Mouse (Mus musculus) MN1 (cell line): Measurements from ENCODE around the gene Lrrc49.

Source experiments
- DNase-seq: peaks from one replicate; pipeline ENCODE4 v3.0.0-alpha.2; 2016; ENCODE audit warnings: low spot score

Lrrc49 gene

DNA sequence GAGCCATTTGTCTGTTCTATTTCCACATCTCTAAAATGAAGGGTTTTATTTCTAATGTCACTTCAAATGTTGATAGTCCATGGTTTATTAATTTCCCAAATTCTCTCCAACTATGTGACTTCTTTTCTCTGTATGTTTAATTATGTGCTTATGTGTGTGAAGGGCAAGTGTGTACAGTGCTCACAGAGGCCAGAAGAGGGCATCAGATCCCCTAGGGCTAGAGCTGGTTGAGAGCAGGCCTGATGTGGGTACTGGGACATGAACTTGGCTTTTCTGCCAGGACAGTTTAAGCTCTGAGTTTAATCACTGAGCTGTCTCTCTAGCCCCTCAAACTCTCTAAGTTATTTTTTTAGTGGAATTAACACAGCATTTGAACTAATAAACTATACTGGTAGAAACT, 13.2 kb downstream of the Lrrc49 start:
- no peak for DNase-seq

DNA sequence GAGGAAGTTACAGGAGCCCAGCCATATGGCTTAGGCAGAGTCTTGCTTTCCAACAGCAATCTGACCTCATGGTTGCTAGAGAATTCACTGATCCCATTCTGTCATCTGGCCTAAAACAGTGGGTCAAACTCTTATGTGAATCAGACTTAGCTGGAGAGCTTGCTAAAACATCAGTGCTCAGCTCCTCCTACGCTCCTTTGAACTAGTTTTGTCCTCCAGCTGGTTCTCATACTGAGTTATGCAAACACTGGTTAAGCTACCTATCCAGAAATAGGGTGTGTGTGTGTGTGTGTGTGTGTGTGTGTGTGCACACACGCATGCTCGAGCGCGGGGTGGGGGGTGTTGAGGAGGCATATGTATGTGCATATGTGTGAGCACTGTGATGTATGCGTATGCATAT, 15.4 kb downstream of the Lrrc49 start:
- no peak for DNase-seq

DNA sequence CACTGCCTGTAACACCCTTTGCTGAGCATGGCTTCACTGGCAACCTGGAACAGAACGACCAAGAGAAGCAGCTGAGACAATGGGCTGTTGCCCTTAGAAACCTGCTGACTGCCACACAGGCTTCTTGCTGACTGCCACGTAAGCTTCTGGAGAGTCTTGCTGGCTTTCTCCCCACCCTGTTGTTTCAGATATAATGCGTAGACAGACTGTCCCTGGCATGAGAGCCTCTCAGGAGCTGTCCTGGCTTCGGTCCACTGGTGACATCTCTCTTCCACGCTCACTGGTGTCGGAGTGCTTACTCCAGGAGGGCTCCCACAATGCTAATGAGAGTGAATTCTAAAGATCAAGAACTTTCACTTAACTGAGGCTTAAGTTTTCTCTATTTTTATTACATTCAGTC, 19.1 kb downstream of the Lrrc49 start:
- DNase-seq = no peak

DNA sequence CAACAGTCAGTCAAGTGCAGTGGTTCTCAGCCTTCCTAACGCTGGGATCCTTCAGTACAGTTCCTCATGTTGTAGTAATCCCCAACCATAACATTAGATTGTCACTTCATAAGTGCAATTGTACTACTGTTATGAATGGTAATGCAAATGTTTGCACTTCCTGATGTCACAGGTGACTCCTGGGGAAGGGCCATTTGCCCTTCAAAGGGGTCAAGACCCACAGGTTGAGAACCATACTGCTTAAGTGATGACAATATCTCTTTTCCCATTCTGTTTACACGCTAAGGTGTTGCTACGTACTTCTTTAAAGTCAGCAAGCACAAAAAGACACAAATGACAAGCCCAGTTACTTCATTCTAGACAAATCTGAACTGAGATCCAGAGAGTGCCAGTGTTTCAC, 22.4 kb downstream of the Lrrc49 start:
- DNase-seq = no peak

DNA sequence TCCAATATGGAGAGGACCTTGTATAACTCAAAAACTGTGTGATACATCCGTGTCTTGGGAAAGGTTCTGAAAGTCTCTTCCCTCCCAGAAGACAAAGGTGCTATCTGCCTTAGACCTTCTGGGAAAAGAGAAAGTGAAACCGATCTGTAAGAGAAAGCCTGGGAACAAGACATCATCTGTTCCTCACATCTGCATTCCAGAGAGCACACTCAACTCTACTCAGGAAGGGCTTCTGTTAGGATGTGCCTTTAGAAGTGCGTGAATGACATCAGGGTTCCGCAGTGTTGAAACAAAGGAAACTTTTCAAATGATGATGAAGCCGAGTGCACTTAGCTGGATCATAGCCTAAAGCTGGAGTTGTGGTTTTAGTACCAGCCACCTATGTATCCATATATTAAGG, 23.1 kb downstream of the Lrrc49 start:
- DNase-seq = no peak

DNA sequence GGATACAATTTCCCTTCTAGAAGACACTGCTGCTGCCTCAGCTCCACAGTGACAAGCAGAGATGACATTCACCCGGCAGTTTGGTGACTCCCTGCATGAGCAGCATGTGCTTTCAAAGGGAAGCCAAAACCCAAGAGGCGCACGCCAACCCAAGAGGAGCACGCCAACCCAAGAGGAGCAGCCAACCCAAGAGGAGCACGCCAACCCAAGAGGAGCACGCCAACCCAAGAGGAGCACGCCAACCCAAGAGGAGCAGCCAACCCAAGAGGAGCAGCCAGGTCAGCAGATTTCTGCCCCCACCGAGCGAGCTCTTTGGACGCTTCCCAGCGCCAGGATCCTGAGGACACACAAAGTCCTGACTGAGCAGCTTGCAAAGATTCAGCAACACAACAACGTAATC, 23.6 kb downstream of the Lrrc49 start:
- no peak for DNase-seq

DNA sequence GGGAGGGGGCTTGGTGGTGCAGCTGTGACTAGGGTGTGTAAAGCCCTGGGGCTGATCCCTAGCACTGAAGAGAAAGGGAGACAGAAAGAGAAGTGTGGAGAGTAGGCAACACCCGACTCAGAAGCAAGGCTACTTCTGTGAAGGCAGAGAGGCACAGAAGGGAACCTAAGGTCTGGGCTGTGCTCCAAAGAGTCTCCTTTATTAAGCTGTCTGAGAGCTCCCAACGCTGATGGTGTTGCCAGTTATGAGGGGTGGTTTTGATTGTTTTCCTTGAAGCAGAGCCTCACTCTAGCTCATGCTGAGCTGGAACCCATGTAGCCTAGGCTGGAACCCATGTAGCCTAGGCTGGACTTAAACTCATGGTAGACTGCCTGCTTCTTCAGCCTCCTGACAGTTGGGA, 25.0 kb downstream of the Lrrc49 start:
- no peak for DNase-seq

DNA sequence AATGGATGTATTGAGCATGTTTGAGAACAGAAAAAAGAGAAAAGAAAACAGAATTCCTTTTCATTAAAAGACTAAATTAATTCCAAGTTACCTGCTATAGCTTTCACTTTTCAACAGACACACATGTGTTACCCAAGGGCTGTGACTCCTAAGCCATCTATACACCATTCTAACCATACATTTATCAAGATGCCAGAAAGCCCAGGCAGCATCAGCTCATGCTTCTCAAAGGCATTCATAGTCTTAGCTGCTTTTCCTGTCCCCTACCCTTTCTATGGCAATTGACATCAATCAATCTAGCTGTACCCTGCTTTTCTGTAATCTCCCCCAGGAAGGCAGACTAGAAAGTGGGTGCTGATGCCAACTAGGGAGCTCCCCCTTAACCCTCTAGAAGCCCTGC, 34.4 kb downstream of the Lrrc49 start:
- no peak for DNase-seq

DNA sequence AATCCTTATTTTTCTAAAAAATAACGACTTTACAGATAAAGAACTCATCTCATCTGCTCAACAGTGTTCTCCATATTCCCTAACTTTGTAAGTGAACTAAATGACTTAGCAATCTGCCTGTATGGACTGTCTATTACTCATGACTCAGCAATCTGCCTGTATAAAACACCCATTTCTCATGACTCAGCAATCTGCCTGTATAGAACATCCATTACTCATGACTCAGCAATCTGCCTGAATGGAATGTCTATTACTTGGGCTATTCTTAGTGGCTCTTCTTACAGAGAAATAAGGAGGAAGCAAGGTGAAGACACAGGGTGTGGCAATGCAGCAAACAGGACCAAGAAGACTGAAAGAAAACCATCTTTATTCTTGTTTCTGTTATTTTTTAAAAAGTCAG, 34.8 kb downstream of the Lrrc49 start:
- peak; percentile 28 for DNase-seq

DNA sequence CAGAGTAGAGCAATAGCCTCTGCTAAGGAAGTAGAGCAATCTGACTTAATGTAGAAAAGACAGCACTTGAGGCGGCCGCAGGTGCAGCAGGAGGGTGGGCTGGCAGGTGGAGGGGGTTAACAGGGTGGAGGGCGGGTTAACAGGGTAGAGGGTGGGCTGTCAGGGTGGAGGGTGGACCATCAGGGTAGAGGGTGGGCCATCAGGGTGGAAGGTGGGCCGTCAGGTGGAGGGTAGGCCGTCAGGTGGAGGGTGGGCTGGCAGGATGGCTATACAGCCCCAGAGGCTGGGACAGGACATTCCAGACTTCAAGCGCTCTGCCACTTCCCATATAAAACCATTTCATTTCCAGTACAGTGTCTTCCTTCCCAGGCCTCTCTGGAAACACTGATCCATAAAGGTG, 37.7 kb downstream of the Lrrc49 start:
- no peak for DNase-seq

DNA sequence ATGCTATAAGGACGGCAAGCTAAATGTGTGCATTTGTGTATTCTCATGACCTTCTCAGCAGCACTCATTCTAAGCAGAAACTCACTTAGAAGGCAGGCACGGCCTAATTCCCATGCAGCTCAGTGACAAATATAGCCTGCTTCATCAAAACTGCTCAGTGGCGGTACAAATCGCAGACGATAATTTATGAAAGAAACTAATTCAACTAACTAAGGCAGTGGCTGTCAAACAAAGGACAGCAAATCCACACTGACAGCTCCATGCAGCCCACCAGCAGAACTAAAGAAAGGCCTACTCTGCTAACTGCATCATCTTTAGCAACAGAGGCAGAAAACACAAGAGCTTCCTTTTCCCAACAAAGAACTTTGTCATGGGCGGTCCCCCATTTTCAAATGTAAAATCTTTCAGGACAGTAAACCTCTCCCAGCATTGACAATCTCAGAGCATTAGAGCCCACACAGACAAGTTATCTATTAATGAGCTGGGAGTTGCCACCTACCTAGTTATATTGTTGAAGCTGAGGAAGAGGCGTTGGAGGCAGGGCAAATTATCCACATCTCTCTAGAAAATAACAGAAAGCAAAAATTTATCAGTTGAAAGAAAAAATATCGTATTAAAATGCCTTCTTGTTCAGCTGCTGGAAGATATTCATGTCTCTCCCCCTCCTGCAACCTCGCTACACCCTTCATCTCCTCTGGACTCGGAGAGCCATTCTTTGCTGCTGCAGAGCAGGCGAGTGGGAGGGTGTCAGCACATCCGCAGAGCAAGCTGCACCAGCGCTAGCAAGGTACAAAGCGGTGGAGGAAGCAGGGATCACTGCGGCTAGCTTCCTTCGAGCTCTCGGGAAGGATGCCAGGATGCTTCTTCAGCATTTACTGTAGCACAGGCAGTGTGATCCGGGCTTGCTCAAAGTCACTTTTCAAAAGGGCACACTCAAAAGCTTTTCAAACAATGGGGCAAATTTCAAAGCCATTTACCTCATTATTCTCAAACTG, 38.7 kb downstream of the Lrrc49 start:
- no peak for DNase-seq

DNA sequence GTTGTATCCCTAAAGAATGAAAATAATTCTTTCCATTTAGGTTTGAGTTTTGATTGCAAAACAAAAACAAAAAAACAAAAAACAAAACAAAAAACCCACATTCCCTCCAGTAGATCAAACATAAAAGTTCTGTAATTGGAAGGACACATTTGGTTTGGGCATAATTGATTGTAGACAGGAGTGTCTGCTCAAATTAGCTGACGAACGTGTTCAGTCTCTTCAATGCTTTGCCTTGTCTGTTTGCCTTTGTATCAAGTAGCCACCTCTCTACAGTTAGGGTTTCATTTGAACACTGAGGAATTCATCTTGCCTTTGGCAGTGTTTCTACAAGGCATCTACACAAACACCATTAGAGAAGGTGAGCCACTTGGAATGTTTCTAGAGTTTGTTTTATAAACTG, 54.4 kb downstream of the Lrrc49 start:
- no peak for DNase-seq

DNA sequence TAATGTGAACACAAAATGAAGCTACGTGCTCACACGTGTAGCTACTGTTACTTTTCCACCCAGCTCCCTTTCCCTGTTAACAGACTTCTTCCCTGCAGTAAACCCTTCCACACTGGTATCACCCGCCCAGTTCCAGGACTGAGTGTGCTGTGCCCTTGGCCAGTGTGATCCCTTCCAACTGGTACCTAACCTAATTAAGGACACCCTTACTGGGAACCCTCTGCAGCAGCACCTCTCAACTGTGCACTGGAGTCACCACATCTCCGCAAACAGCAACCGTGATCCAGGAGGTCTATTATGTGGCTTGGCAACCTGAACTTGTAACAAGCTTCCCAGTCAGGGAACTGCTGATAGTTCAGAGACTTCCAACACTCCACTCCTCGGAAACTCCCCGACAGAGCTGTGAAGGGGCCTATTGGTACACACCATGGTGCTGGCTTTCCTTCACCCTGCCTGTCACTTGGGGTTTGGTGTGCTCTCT, 61.6 kb downstream of the Lrrc49 start:
- DNase-seq = no peak

DNA sequence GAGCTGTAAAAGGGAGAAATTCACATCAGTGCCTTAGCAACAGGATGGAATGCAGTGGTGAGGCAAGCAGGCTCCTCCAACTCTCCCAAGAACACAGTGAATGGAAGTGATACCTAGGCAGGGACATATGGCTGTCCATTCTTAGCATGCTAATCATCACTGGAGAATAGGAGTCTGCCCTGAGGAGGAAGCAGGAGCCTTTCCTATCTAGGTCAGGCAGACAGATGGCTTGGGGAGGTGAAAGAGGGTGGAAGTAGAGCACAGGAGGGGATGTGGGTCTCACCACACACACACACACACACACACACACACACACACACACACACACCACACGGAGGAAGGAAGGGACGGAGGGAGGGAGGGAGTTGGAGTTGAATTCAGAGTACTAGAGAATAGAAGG, 62.1 kb downstream of the Lrrc49 start:
- DNase-seq = no peak

DNA sequence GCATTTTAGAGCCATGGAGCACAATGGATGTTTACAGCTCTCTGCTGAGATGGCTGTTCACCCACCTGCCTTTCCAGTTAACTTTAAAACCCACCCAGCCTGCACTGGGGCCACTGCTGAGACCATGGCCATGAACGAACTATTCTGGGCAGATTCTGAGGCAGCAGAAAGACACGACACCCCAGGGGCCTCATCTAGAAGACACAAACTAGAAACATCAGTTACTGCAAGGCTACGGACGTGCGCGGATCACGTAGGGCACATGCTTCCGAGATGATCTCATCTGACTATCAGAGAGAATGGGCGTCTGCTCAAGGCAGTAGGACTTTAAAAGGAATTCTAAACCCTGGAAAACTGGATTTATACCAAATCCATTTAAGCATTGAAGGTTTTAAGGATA, 71.0 kb downstream of the Lrrc49 start:
- no peak for DNase-seq

DNA sequence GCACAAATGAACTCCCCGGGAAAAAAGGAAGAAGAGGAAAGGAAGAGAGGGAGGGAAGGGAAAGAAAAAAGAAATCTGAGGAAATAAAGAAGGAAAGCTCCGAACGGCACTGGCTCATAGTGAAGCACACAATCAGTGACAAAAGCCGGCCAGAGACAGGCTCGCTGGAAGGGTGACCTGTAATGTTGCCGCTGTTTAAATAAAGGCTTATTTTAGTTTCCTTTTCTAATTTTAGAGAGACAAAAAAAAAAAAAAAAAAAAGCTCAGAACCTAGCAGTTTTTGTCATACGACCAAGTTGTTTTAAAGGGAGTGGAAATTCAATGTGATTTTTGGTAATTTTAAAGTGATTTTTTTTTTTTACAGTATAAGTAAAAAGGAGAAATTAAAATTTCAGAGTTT, 71.6 kb downstream of the Lrrc49 start:
- DNase-seq = no peak

DNA sequence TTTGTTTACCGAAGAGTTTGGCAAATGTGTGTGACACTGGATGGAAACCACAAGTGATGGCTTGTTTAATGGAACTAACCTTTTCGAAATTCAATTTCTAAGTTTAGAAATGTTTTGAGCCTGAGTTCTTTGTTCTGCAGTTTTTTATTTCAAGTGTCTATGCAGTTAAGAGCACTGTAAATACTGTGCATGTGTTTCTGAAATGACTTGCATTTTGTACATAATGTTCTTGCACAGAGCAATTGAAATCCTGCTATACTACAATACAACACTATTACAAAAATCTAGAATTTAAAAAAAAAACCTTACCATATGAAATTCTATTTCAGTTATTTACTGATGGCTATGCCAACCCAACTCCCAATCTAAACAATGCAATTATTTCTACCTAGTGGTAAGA, 75.7 kb downstream of the Lrrc49 start:
- no peak for DNase-seq

DNA sequence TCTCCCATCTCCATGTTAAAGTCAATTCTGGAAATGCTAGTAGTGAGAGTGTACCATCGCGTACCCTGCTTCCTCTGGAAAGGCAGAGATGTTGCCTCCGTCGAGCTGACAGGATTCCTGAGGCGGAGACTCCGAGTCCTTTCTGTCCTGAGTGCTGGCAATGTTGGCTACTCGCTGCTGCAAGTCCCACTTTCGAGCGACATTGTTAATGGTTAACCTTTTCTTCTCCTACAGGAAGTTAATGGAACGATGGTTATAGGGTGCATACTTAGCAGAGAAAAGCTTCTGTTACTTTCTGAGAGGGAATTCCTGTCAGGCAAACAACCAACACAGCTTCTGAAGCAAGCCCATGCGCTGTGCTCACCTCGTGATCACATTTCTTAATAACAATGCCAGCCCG, 77.8 kb downstream of the Lrrc49 start:
- no peak for DNase-seq

DNA sequence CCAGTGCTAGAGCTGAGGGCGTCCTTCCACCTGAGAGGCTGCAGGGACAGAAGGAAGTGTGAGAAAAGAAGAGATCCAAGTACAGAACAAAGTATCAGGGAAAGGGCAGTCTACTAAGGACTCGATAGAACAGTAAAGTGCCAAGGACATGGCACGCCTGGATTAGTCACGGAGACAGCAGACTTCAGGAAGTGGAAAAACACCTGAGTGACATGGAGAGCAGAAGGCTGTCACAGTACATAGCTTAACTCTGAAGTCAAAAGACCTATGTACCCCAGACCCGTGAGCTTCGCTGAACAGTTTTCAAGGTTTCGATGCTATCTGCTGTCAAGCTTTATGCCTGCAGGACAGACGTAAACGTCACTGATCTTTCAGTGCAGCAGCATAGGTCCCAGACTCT, 79.1 kb downstream of the Lrrc49 start:
- DNase-seq = no peak

DNA sequence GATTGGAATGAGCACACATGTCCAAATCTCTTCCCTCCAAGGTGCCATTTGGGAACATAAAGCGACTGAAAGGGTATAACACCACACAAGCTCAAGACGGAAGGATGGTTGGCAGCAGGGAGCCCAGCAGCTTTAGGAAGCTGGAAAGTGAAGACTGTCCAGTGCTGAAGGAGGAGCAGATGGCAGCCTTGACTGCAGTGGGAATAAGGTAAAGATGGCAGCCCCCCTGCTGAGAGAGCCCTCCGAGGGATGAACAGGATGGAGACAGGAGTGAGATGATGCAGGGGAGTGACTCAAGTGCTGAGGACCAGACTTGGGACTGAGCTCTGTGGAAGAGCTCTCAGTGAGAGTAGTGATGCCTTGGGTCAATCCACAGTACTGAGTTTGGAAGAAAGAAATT, 79.9 kb downstream of the Lrrc49 start:
- DNase-seq = no peak

DNA sequence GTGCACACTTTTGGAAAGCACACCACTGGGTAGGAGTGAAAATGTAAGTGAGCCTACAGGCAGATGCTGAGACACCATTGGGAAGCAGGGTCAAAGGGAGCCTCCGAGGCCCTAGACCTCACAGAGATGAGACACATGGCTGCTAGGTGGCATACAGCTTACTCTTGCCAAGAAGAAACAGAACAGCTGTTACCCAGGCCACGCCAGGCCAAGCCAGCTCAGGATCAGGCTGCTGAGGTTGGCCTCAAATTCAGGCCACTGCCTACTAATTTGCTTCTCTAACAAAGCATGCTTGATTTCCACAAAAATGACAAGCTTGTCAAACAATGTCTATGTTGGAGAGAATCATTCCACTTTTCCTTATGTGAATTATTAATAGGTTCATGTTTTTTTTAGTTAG, 83.0 kb downstream of the Lrrc49 start:
- DNase-seq = no peak

DNA sequence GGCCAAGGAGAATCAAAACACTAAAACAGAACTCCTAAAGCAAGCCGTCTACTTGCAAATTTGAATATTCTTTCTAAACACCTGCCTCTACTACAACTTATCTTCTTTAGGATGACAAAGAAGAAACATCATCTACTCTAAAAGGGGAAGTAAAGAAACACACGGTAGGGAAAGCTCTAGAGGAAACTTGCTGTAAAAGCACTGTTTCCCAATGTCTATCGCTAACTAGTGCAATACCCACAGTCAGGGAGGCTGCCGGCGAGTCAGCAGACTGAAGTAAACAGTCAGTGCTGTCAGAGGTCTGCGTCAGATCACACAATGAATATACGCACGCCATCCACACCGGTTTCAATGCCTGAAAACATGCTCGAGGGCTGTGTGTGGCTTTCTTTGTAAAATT, 86.0 kb downstream of the Lrrc49 start:
- no peak for DNase-seq

DNA sequence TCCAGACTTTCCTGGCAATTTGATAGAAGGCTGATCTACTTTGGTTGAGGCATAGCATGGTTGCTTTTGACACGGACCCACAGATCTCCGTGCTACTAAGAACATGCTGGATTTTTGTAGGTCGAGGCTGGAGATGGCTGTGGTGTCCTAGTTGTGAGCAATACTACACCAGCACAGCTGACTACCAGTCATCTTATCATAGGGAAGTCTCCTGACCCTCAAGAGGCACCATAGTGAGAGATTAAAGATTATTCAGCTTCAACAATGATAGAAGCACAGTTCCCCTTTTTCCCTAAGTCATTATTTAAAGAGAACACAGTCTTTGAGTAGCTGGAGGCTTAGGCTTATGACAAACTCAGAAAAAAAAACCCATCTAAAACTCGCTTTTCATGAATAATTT, 87.7 kb downstream of the Lrrc49 start:
- no peak for DNase-seq

DNA sequence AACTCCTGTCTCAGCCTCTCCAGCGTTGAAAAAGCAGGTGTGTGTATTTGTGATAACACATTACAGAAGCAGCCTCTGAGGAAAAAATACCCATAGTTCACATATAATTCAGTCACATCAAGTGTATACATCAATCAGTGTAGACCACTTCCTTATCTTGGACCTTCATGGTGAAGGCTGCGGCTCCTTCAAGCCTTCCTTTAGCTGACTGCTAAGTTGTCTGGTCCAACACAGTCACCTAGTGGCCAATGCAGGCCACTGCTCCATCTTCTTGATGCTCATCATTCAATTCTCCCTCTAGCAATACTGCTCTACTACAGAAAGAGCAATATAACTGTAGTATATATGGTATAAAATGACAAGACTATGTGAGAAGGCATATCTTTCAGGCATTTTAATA, 88.5 kb downstream of the Lrrc49 start:
- DNase-seq = no peak
